8 mouse cellular contexts compared by ENCODE assay signal in genomic region chr19:12572614-12573265, GRCm38 (mm10). TPM values are rescaled to one million over a fixed set of nuclear protein-coding genes. Genes with fewer than 3 reads are reported as not detected.
DNase-seq lines count a peak whose midpoint lies in the region; ATAC-seq and TF ChIP-seq lines count a peak whose summit lies in the region.

No protein-coding gene starts in this region.

- peak overlapping the region; percentile 57 for H3K4me2 ChIP-seq in lung, embryonic 15.5 days
- H3K4me2 ChIP-seq in forebrain, embryonic 13.5 days, result peak overlapping the region; percentile 56
- peak overlapping the region; percentile 53 for H3K4me2 ChIP-seq in limb, embryonic 11.5 days (ENCODE audit: low read depth, severe bottlenecking)

- TF ChIP-seq CTCF in olfactory bulb, adult 2 months (IDR thresholded peaks at IDR 0.05; ENCODE audit: insufficient read depth, low read depth, low read length), result no peak
- no peak for TF ChIP-seq CTCF in kidney, adult 2 months (conservative IDR thresholded peaks at IDR 0.05; ENCODE audit: insufficient read depth, insufficient read length, low read depth, low read length)

- WGBS in lung, embryonic 15.5 days, result 73% methylated on average over 1 of the region's 1 CpGs
- WGBS in forebrain, embryonic 13.5 days, result 98% methylated on average over 1 of the region's 1 CpGs
- 92% methylated on average over 1 of the region's 1 CpGs for WGBS in limb, embryonic 11.5 days
- WGBS in olfactory bulb, adult 2 months, result 86% methylated on average over 1 of the region's 1 CpGs
- 80% methylated on average over 1 of the region's 1 CpGs for WGBS in kidney, adult 2 months

- no peak overlapping the region for H3K9ac ChIP-seq in lung, embryonic 15.5 days
- peak overlapping the region; percentile 53 for H3K9ac ChIP-seq in forebrain, embryonic 13.5 days
- H3K9ac ChIP-seq in limb, embryonic 11.5 days (ENCODE audit: low read length), result no peak overlapping the region

- H3K27ac ChIP-seq in lung, embryonic 15.5 days, result 0 out of 2 replicates have a peak overlapping the region, but pooled peaks have one; percentile 61
- H3K27ac ChIP-seq in forebrain, embryonic 13.5 days, result no peak overlapping the region
- H3K27ac ChIP-seq in limb, embryonic 11.5 days (replicated peaks; ENCODE audit: low read depth, low read length), result no peak overlapping the region
- H3K27ac ChIP-seq in olfactory bulb, adult 2 months (ENCODE audit: insufficient read depth, low read depth, low read length), result no peak overlapping the region
- no peak overlapping the region for H3K27ac ChIP-seq in kidney, adult 2 months (ENCODE audit: insufficient read depth, low read depth, low read length)

- H3K27me3 ChIP-seq in lung, embryonic 15.5 days, result no peaks in the 10 kb centered on the region
- H3K27me3 ChIP-seq in forebrain, embryonic 13.5 days, result no peaks in the 10 kb centered on the region
- no peaks in the 10 kb centered on the region for H3K27me3 ChIP-seq in limb, embryonic 11.5 days (ENCODE audit: control insufficient read depth, insufficient read depth, low read length)
- no peaks in the 10 kb centered on the region for H3K27me3 ChIP-seq in kidney, adult 2 months (replicated peaks; ENCODE audit: control insufficient read depth, insufficient read depth, low read length)

- ATAC-seq in lung, embryonic 15.5 days (ENCODE audit: borderline replicate concordance, extremely low read depth, low FRiP score, low TSS enrichment), result no peak
- no peak for ATAC-seq in forebrain, embryonic 13.5 days
- peak; percentile 46; the same call in 1 of the 2 replicates for ATAC-seq in limb, embryonic 11.5 days (ENCODE audit: insufficient number of reproducible peaks, low FRiP score, low TSS enrichment, low read depth)

- no peak for DNase-seq in lung, postnatal 25 days (ENCODE audit: low spot score)
- no peak for DNase-seq in limb, embryonic 11.5 days (ENCODE audit: low spot score)
- no peak for DNase-seq in frontal cortex, adult 2 months (ENCODE audit: extremely low spot score in 1 of 2, low spot score in 1 of 2)
- no peak for DNase-seq in right cerebral cortex, postnatal 10 days (ENCODE audit: low spot score in 2 of 2)
- DNase-seq in kidney, adult 2 months, result no peak

- H3K36me3 ChIP-seq in lung, embryonic 15.5 days, result peaks cover 4% of the 10 kb centered on the region; the same call in 1 of the 2 replicates
- peaks cover 2% of the 10 kb centered on the region for H3K36me3 ChIP-seq in forebrain, embryonic 13.5 days (ENCODE audit: poor library complexity, severe bottlenecking)
- no peaks in the 10 kb centered on the region; the same call in 1 of the 2 replicates for H3K36me3 ChIP-seq in limb, embryonic 11.5 days (ENCODE audit: control insufficient read depth, insufficient read depth, low read length)
- no peaks in the 10 kb centered on the region for H3K36me3 ChIP-seq in kidney, adult 2 months (ENCODE audit: control insufficient read depth, insufficient read depth, low read length)

- TF ChIP-seq POLR2A in olfactory bulb, adult 2 months (IDR thresholded peaks at IDR 0.05; ENCODE audit: insufficient read depth, low read depth, low read length), result no peak
- TF ChIP-seq POLR2A in kidney, adult 2 months (IDR thresholded peaks at IDR 0.05; ENCODE audit: low read depth, low read length), result no peak

- H3K4me3 ChIP-seq in lung, embryonic 15.5 days, result peak overlapping the region; percentile 48
- peak overlapping the region; percentile 30 for H3K4me3 ChIP-seq in forebrain, embryonic 13.5 days
- H3K4me3 ChIP-seq in limb, embryonic 11.5 days (ENCODE audit: low read depth, low read length), result no peak overlapping the region; the same call in 1 of the 2 replicates
- H3K4me3 ChIP-seq in olfactory bulb, adult 2 months (ENCODE audit: insufficient read depth, low read depth, low read length), result peak overlapping the region; percentile 7; the same call in 1 of the 2 replicates
- no peak overlapping the region for H3K4me3 ChIP-seq in kidney, adult 2 months (ENCODE audit: insufficient read depth, low read depth, low read length)

- no peaks in the 10 kb centered on the region for H3K9me3 ChIP-seq in lung, embryonic 15.5 days
- H3K9me3 ChIP-seq in forebrain, embryonic 13.5 days (replicated peaks), result no peaks in the 10 kb centered on the region
- H3K9me3 ChIP-seq in limb, embryonic 11.5 days (ENCODE audit: control insufficient read depth, low read length), result no peaks in the 10 kb centered on the region

- peaks cover 14% of the 10 kb centered on the region; the same call in 1 of the 2 replicates for H3K4me1 ChIP-seq in lung, embryonic 15.5 days
- peaks cover 10% of the 10 kb centered on the region for H3K4me1 ChIP-seq in forebrain, embryonic 13.5 days
- peaks cover 4% of the 10 kb centered on the region; the same call in 1 of the 2 replicates for H3K4me1 ChIP-seq in limb, embryonic 11.5 days (ENCODE audit: control insufficient read depth, insufficient read depth, low read length)
- peaks cover 4% of the 10 kb centered on the region; the same call in 1 of the 2 replicates for H3K4me1 ChIP-seq in olfactory bulb, adult 2 months (ENCODE audit: control insufficient read depth, insufficient read depth, low read length)
- H3K4me1 ChIP-seq in kidney, adult 2 months (ENCODE audit: control insufficient read depth, insufficient read depth, low read length), result no peaks in the 10 kb centered on the region

RNA-seq across cellular contexts. Expression of gene Gm4952, which starts 27.0 kb away (rescaled TPM):
- 0.12 TPM in 1 of 2 replicates, not detected in the other for polyA plus RNA-seq in lung, embryonic 15.5 days (2015; fragmentation: Nextera tagmentation; extraction: Ambion mirVana)
- polyA plus RNA-seq in forebrain, embryonic 13.5 days (2015; fragmentation: Nextera tagmentation; extraction: Ambion mirVana), result not detected in 2 replicates
- not detected in 2 replicates for polyA plus RNA-seq in limb, embryonic 11.5 days (2014; fragmentation: Nextera tagmentation; extraction: Ambion mirVana)
- polyA plus RNA-seq in olfactory bulb, adult 2 months (2012; ENCODE audit: insufficient read depth, insufficient read length, low replicate concordance, missing spikeins), result not detected in 2 replicates
- polyA plus RNA-seq in frontal cortex, adult 2 months (2012; rRNA removed), result 0.14 and 0.17 TPM in 2 replicates
- polyA plus RNA-seq in kidney, adult 2 months (2012; rRNA removed), result 2.0 and 2.5 TPM in 2 replicates

RNA-seq across cellular contexts. Expression of gene Fam111a, which starts 27.2 kb away (rescaled TPM):
- 32.0 TPM in 2 replicates for polyA plus RNA-seq in lung, embryonic 15.5 days (2015; fragmentation: Nextera tagmentation; extraction: Ambion mirVana)
- polyA plus RNA-seq in forebrain, embryonic 13.5 days (2015; fragmentation: Nextera tagmentation; extraction: Ambion mirVana), result 12.4 and 13.4 TPM in 2 replicates
- polyA plus RNA-seq in limb, embryonic 11.5 days (2014; fragmentation: Nextera tagmentation; extraction: Ambion mirVana), result 24.9 and 26.5 TPM in 2 replicates
- polyA plus RNA-seq in olfactory bulb, adult 2 months (2012; ENCODE audit: insufficient read depth, insufficient read length, low replicate concordance, missing spikeins), result not detected in 2 replicates
- polyA plus RNA-seq in frontal cortex, adult 2 months (2012; rRNA removed), result 1.1 and 1.3 TPM in 2 replicates
- 0.45 and 1.4 TPM in 2 replicates for polyA plus RNA-seq in kidney, adult 2 months (2012; rRNA removed)

Comparison
In these comparisons a context has a peak if more than half of its experiments do, and no peak if none do; other contexts are left out.
1. H3K4me3 ChIP-seq: peak in lung, embryonic 15.5 days (single experiment), forebrain, embryonic 13.5 days (single experiment) and olfactory bulb, adult 2 months (single experiment); none in limb, embryonic 11.5 days (single experiment) and kidney, adult 2 months (single experiment).
2. Peak in every context shown above with its lines, with median percentiles within 50 percentile points of each other: H3K4me2 ChIP-seq.